Mouse (Mus musculus) midbrain, embryonic 13.5 days (tissue): Measurements from ENCODE around the gene Pced1b. TPM values are rescaled to one million over a fixed set of nuclear protein-coding genes. Genes with fewer than 3 reads are reported as not detected.
"Not testable (repeated sequence)": the region's sequence is repeated elsewhere in the genome, so short reads cannot be mapped to it uniquely, and the experiment has no call there.

Source experiments
- ATAC-seq: fragments of 200-750 bp; cut with Nextera tagmentation; 2 replicates; pipeline ENCODE4 v1.8.0; 2017; ENCODE audit warnings: mild to moderate bottlenecking, moderate TSS enrichment, moderate library complexity
- H3K27ac ChIP-seq: fragments of 300-500 bp; sonication (generic); 2 replicates; pipeline ENCODE4 v1.5.1; 2015; ENCODE audit warnings: inconsistent platforms, mild to moderate bottlenecking, moderate library complexity
- H3K27me3 ChIP-seq: fragments of 300-500 bp; sonication (generic); 2 replicates; pipeline ENCODE4 v1.6.1; 2015; ENCODE audit warnings: mild to moderate bottlenecking, inconsistent platforms
- H3K36me3 ChIP-seq: fragments of 300-500 bp; sonication (generic); 2 replicates; pipeline ENCODE4 v1.6.1; 2015; ENCODE audit warnings: mild to moderate bottlenecking, inconsistent platforms
- H3K4me1 ChIP-seq: fragments of 300-500 bp; sonication (generic); replicated peaks from 2 replicates; pipeline ENCODE4 v1.6.1; 2015; ENCODE audit warnings: inconsistent platforms
- H3K4me2 ChIP-seq: fragments of 300-500 bp; sonication (generic); replicated peaks from 2 replicates; pipeline ENCODE4 v1.6.1; 2015; ENCODE audit warnings: moderate library complexity, mild to moderate bottlenecking, inconsistent platforms
- H3K4me3 ChIP-seq: fragments of 300-500 bp; sonication (generic); replicated peaks from 2 replicates; pipeline ENCODE4 v1.5.1; 2015; ENCODE audit warnings: mild to moderate bottlenecking, inconsistent platforms
- H3K9ac ChIP-seq: fragments of 300-500 bp; sonication (generic); replicated peaks from 2 replicates; pipeline ENCODE4 v1.6.1; 2015; ENCODE audit warnings: mild to moderate bottlenecking, inconsistent platforms
- H3K9me3 ChIP-seq: fragments of 300-500 bp; sonication (generic); 2 replicates; pipeline ENCODE4 v1.6.1; 2016; ENCODE audit warnings: mild to moderate bottlenecking, inconsistent platforms
- WGBS: fragments of 180-500 bp; shearing (Covaris S2); methylation state at CpG from one replicate; pipeline ENCODE4 v1.1.7; 2015; 5-methylcytosine and 5-hydroxymethylcytosine counted together
- polyA plus RNA-seq: library from polyadenylated mRNA; unstranded; fragments of >200 nt; fragmentation: Nextera tagmentation; extraction: Ambion mirVana; gene quantifications from 2 replicates; pipeline ENCODE4 v1.2.1, GENCODE M21; 2015

Pced1b gene
- 4.0 and 4.7 TPM in 2 replicates for polyA plus RNA-seq

DNA sequence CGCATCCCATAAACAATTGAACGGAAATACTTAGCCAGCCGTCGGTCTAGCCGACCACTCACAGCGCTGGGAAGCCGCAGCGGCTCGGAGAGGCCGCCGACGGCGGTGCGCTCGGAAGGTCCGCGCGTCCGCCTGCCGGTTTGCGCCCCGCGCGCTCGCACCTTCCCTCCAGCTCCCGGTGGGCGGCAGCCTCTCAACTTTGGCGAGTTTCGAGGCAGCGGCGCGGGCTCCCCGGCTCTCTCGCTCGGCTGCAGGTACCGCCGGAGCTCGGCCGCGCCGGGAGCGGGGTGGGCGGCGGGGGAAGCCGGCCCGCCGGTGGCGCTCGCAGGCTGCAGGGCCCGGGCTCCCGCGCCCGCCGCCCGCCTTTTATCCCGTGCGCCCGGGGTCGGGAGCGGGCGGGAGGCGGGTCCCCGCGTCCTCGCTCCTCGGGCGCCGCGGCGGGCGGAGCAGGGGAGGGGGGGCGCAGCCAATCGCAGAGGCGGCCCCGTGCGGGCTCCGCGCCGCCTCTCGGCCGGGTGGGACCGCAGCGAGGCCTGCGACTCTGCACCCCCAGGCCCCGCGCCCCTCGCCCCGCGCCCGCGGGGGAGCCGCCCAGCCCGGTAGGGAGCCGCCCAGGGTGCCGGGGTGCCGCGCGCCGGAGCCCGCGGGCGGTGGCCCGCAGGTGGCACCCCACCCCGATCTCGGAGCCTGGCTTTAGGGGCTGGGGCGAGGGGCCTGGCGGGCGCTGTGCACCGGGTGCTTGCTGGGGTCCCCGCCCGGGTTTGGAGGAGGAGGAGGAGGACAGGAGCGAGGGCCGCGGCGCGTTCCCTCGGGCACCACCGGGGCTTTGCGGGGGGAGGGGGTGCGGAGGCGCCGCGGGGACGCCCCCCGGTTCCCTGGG is at the start of gene Pced1b, which contains the start of gene Amigo2:
TSS of gene Pced1b (plus strand) at position 197 of the 880 bp plus-strand sequence.
TSS of gene Amigo2 (minus strand) at position 377 of the 880 bp plus-strand sequence.
- no peaks in the 10 kb centered on the region for H3K9me3 ChIP-seq
- peak within 1 kb of the TSS; percentile 86 for H3K9ac ChIP-seq
- no peaks in the 10 kb centered on the region for H3K36me3 ChIP-seq
- ATAC-seq, result peak; percentile 91
- peak within 1 kb of the TSS; percentile 86 for H3K27ac ChIP-seq
- under 1% methylated on average over 81 of the region's 125 CpGs for WGBS
- H3K27me3 ChIP-seq, result peaks cover 19% of the 10 kb centered on the region
- peak within 1 kb of the TSS; percentile 82 for H3K4me3 ChIP-seq
- H3K4me1 ChIP-seq, result peaks cover 23% of the 10 kb centered on the region
- H3K4me2 ChIP-seq, result peak within 1 kb of the TSS; percentile 86

DNA sequence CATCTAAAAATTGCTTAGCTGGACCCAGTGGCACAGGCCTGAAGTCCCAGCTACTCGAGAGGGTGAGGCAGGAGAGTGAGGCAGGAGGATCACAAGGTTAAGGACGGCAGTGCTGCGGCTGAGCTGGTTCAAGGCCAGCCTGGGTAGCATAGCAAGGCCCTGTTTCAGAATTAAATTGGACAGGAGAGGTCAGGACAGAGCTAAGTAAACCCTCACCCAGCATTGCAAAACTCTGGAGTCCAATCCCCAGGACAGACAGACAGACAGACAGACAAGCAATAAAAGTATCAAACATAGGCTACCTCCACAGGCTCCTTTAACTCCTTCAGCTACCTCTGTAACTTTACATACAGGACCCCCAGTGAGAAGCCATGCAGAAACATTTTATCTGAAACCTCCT is 42.0 kb upstream of the Pced1b start:
- 86% methylated on average over 3 of the region's 3 CpGs for WGBS
- no peaks in the 10 kb centered on the region for H3K36me3 ChIP-seq
- no peak for ATAC-seq

DNA sequence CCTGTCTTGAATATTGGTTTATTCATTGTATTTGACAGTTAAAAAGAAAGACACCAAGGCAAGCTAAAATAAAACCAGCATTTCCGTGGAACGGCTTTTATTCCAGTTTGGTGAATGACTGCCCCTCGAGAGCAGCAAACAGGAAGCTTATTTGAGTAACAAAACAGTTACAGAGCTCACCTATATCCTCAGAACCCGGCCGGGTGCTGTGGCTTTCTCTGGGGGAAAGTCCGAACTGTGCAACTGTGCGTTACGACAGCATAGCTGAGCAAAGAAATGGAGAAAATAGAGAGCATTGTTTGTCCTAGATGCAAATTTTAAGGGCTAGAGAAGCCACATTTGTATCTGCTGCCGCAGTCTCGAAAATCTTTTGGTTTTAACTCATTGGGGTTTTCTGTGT is 41.1 kb upstream of the Pced1b start:
- Histone ChIP-seq H3K4me3 (no peak overlapping the region), H3K9me3 (no peaks in the 10 kb centered on the region), H3K9ac (no peak overlapping the region), H3K27ac (no peak overlapping the region), H3K4me2 (no peak overlapping the region), H3K27me3 (no peaks in the 10 kb centered on the region), H3K36me3 (no peaks in the 10 kb centered on the region), H3K4me1 (no peaks in the 10 kb centered on the region)
- 83% methylated on average over 10 of the region's 10 CpGs for WGBS
- no peak for ATAC-seq

More for the DNA sequence above, 42.0 kb upstream of the Pced1b start:
- Histone ChIP-seq H3K27ac (no peak overlapping the region), H3K9me3 (no peaks in the 10 kb centered on the region), H3K4me3 (no peak overlapping the region), H3K27me3 (no peaks in the 10 kb centered on the region), H3K9ac (no peak overlapping the region), H3K4me1 (no peaks in the 10 kb centered on the region), H3K4me2 (no peak overlapping the region)

DNA sequence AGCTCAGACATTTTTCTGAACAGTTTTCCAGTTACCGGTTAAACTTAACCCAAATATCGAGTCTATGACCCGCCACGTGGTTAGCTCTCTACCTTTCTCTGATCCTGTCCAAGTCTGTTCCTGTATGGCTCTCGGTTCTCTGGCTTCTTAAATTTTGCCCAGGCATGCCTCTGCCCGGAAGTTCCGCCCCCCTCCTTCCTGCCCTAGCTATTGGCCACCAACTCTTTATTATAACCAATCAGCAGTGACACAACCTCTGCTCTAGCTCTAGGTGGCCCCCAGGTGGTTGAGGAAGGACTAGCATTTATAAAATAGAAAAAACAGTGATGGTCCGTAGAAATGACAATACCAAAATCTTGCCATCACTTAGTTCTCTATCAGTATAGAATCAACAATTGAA is 40.4 kb upstream of the Pced1b start:
- Histone ChIP-seq H3K27ac (no peak overlapping the region), H3K36me3 (no peaks in the 10 kb centered on the region), H3K9me3 (no peaks in the 10 kb centered on the region), H3K9ac (no peak overlapping the region), H3K27me3 (no peaks in the 10 kb centered on the region), H3K4me2 (no peak overlapping the region), H3K4me3 (no peak overlapping the region), H3K4me1 (no peaks in the 10 kb centered on the region)
- ATAC-seq, result no peak
- WGBS, result 98% methylated on average over 8 of the region's 8 CpGs

DNA sequence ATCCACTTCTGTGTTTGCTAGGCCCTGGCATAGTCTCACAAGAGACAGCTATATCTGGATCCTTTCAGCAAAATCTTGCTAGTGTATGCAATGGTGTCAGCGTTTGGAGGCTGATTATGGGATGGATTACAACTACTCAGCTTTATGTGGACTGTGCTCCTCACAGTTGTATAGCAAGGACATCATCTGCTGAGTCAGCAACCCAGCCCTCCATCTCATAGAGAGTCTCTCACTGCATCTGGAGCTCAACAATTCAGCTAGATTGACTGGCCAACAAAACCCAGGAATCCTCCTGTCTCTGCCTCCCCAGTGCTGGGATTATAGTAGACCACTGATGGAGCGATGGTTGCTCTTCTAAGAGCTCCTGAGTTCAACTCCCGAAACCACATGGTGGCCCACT is 37.2 kb upstream of the Pced1b start:
- H3K4me1 ChIP-seq, H3K9ac ChIP-seq, H3K4me3 ChIP-seq, H3K36me3 ChIP-seq, H3K9me3 ChIP-seq, ATAC-seq, H3K27me3 ChIP-seq, H3K4me2 ChIP-seq, H3K27ac ChIP-seq: not testable (repeated sequence)
- WGBS, result 89% methylated on average over 3 of the region's 3 CpGs

DNA sequence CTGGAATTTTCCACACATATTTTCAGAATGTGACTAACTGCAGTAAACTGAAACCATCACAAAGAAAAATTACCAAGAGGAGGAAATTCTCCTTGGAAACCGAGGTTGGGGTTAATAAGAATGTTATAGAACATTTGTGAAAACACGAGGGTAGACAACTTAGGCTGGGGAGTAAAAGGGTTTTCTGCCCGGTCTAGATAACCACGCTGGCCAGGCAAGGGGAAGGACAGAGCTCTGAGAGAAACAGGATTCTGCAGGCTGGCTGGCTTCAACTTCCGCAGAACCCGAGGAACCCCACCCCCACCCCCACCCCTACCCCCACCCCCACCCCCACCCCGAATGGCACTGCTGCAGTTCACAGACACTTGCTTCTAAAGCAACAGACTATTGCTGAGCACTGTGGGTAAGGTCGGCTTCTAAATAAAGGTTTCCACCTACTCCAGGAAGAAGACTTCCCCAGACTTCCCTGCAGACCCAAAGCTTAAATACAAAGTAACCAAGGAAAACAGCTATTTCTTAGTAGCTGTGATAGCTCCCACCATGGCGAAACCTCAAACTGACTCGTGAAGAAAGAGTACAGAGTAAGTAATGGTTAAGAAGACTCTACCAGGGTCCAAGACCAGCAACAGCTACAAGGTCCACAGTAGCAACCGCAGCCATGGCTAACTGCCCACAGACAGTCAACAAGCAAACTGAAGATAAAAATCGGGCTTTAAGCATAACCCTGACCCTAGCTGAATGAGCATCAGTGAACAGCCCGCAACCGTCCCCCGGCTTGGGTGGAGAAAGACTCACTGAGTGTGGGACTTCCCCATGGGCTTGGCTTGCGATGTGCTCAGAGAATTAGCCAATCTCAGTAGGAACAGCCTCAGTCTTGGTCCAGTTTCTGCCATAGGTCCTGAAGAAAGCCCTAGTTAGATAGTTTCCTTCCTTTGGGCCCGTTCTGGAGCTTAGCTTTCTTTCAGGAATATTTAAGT is 34.1 kb upstream of the Pced1b start:
- no peak overlapping the region for H3K27ac ChIP-seq
- 87% methylated on average over 17 of the region's 17 CpGs for WGBS
- no peaks in the 10 kb centered on the region for H3K27me3 ChIP-seq
- ATAC-seq, result no peak
- H3K4me2 ChIP-seq, result no peak overlapping the region
- H3K9me3 ChIP-seq, result no peaks in the 10 kb centered on the region
- no peaks in the 10 kb centered on the region for H3K36me3 ChIP-seq
- H3K4me3 ChIP-seq, result no peak overlapping the region
- no peak overlapping the region for H3K9ac ChIP-seq
- H3K4me1 ChIP-seq, result no peaks in the 10 kb centered on the region

DNA sequence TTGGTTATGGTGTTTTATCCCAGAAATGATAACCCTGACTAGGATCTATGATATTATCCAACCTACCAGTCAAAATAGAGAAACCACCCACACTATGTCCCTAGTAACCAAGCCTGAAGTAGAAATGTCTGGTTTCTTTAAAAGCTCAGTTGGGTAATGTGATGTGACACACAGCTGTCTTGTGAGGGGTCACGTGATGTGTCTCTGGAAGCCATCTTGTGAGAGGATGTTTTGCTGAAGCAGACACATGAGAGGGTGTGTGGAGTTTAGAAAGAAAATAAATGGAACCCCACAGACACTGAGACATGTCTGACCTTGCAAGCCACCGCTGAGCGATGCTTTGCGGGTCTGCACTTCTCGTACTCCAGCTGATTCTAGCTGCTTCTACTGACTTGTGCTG is 30.1 kb upstream of the Pced1b start:
- no peaks in the 10 kb centered on the region for H3K27me3 ChIP-seq
- ATAC-seq, result no peak
- H3K9ac ChIP-seq, result no peak overlapping the region
- H3K36me3 ChIP-seq, result no peaks in the 10 kb centered on the region
- no peaks in the 10 kb centered on the region for H3K9me3 ChIP-seq
- no peaks in the 10 kb centered on the region for H3K4me1 ChIP-seq
- no peak overlapping the region for H3K4me3 ChIP-seq
- 95% methylated on average over 5 of the region's 5 CpGs for WGBS
- no peak overlapping the region for H3K4me2 ChIP-seq
- H3K27ac ChIP-seq, result no peak overlapping the region

DNA sequence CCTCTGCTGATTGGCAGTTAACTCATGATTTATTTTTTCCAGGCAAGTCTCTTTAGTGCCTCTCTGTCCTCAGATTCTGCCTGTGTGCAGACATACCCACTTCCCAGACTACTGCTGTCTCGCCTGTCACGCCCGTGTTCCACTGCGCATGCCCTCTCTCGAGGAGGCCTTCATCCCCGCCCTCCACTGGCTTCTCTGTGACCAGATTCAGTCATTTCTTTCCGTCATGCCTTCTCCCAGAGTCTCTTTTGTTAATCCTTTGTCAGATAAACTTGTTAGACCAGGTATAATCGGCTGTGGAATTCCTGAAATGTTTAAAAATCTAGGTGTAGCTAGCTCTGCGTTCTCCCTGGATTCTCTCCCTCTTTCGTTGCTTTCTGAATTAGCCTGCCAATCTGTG is 23.5 kb upstream of the Pced1b start:
- Histone ChIP-seq H3K4me3 (no peak overlapping the region), H3K4me1 (no peaks in the 10 kb centered on the region), H3K9me3 (peaks cover 5% of the 10 kb centered on the region; the same call in 1 of the 2 replicates), H3K4me2 (no peak overlapping the region), H3K27me3 (no peaks in the 10 kb centered on the region), H3K9ac (no peak overlapping the region), H3K27ac (no peak overlapping the region), H3K36me3 (no peaks in the 10 kb centered on the region)
- ATAC-seq, result no peak
- WGBS, result 86% methylated on average over 10 of the region's 10 CpGs

DNA sequence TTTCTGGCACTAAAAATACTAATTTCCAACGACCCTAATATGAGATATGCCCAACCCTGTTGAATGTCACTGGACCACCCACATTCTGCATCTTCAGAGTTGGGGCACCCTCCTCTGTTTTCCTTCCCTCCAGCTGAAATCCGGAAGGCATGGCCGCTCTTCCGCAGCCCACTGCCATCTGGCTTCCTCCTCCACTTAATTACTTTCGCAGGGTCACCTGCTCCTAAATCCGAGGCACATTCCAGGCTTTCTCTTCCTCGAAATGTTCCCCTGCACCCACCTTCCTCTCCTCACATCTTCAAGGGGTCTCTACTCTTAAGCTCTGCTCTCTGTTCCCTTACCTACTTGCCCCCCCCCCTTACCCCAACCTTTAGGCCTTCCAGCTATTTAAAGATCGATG is 22.9 kb upstream of the Pced1b start:
- Histone ChIP-seq H3K4me2 (no peak overlapping the region), H3K9ac (no peak overlapping the region), H3K27ac (no peak overlapping the region), H3K4me3 (no peak overlapping the region), H3K27me3 (no peaks in the 10 kb centered on the region), H3K4me1 (no peaks in the 10 kb centered on the region), H3K36me3 (no peaks in the 10 kb centered on the region), H3K9me3 (peaks cover 5% of the 10 kb centered on the region; the same call in 1 of the 2 replicates)
- 72% methylated on average over 8 of the region's 8 CpGs for WGBS
- ATAC-seq, result no peak

DNA sequence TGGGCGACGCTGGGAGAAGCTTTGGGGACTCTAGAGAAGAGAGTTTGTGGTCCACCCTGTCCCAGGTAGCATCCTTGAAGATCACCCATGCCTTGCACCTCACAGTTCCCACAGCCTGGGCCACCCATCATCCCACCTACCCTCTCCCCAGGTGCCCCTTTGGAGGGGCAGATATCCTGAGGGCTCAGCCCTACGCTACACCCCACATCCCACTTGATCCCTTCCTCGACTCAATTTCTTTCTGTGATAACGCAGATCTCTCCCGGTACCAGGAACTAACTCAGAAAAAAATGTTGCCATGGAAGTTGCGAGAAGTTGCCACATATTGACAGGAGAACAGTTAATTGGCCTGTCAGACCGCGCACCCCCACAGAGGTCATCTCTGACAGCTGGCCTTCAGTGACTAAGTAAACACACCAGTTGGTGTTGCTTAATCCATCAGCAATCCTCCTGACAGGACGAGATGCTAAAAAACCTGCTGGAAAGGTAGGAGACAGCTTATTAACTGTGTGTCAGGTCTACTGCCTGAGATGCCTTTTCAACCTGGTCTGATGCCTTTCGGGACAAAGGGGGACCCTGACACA is 17.3 kb upstream of the Pced1b start:
- no peak overlapping the region for H3K27ac ChIP-seq
- no peak overlapping the region for H3K4me2 ChIP-seq
- H3K9me3 ChIP-seq, result no peaks in the 10 kb centered on the region
- no peak for ATAC-seq
- H3K27me3 ChIP-seq, result no peaks in the 10 kb centered on the region
- no peak overlapping the region for H3K9ac ChIP-seq
- no peaks in the 10 kb centered on the region for H3K4me1 ChIP-seq
- WGBS, result 88% methylated on average over 11 of the region's 11 CpGs
- no peak overlapping the region for H3K4me3 ChIP-seq
- no peaks in the 10 kb centered on the region for H3K36me3 ChIP-seq

DNA sequence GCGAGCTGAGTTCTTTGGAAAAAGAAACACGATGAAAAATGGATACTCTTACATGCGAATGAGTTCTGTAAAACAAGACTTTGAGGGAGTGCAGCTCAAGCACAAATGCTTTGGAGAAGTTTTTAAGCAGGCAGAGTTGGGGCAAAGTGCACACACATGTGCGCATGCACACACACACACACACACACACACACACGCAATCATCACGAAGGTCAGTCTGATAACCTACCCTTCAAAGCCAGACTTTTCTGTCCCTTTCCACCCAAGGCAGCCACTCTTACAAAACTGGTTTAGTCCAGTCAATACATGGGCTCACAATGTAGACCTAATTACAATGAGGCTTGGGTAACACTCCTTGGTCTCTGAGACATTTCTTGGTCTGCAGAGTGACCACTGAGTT is 12.8 kb upstream of the Pced1b start:
- no peaks in the 10 kb centered on the region for H3K9me3 ChIP-seq
- no peak overlapping the region for H3K4me2 ChIP-seq
- 91% methylated on average over 6 of the region's 6 CpGs for WGBS
- no peak overlapping the region for H3K9ac ChIP-seq
- no peak for ATAC-seq
- no peaks in the 10 kb centered on the region for H3K27me3 ChIP-seq
- H3K4me3 ChIP-seq, result no peak overlapping the region
- no peaks in the 10 kb centered on the region for H3K36me3 ChIP-seq
- no peaks in the 10 kb centered on the region for H3K4me1 ChIP-seq
- no peak overlapping the region for H3K27ac ChIP-seq

DNA sequence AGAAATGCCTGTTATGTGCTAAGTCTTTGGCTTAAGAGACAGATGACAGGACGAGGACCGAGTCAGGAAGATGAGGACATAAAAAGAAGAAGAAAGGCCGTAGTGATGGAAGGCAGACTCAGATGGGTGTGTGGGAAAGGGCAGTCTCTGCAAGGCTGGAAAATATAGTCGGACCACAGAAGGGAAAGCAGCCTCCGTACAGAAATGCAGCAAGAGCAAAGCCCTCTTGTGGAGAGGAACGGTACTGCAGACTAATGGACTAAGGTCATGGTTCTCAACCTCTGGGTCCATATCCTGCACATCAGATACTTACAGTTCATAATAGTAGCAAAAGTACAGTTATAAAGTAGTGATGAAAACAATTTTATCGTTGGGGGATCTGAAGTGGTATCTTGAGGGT is 11.7 kb upstream of the Pced1b start:
- H3K27me3 ChIP-seq, result no peaks in the 10 kb centered on the region
- no peak overlapping the region for H3K4me2 ChIP-seq
- 32% methylated on average over 7 of the region's 7 CpGs for WGBS
- no peaks in the 10 kb centered on the region for H3K4me1 ChIP-seq
- H3K4me3 ChIP-seq, result no peak overlapping the region
- H3K9ac ChIP-seq, result no peak overlapping the region
- no peaks in the 10 kb centered on the region for H3K36me3 ChIP-seq
- ATAC-seq, result no peak
- H3K27ac ChIP-seq, result no peak overlapping the region
- H3K9me3 ChIP-seq, result no peaks in the 10 kb centered on the region
